Mouse (Mus musculus): ENCODE measurements around the gene Dgkg. TPM values are rescaled to one million over a fixed set of nuclear protein-coding genes. Genes with fewer than 3 reads are reported as not detected.

Gene Dgkg
- total RNA-seq, 1 experiment from 2014 or later, result 17.9 TPM

- ATAC-seq (replicated peaks in 1 of 2; ENCODE audit: insufficient read depth in 1 of 2, low FRiP score in 2 of 2, low TSS enrichment in 1 of 2, low read depth in 1 of 2, poor library complexity in 2 of 2, severe bottlenecking in 2 of 2), result no peak
Measured at GRCm38 (mm10) chr16:22655223-22655622, 1.8 kb downstream of the Dgkg start.

DNA sequence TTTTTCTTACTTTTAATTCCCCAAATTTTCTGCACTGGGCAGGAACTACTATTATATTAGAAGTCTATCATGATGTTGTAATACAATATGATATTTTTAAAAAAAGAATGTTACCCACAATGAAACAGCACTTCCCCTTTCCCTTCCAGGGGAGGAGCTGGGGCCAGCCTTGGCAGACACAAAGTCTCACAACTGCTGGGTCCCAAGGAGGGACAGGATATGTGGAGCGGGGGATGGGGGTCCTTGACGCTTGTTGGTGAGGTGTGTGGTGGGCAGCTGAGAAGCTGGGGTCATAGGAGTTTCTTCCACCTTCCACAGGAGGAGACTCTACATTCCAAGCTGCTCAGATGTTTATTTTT is 2.6 kb downstream of the Dgkg start:
- ATAC-seq (replicated peaks in 1 of 2; ENCODE audit: insufficient read depth in 1 of 2, low FRiP score in 2 of 2, low TSS enrichment in 1 of 2, low read depth in 1 of 2, poor library complexity in 2 of 2, severe bottlenecking in 2 of 2), result peak; percentile 67 to 78

GRCm38 (mm10) chr16:22653817-22654476 is 3.1 kb downstream of the Dgkg start:
- no peak for ATAC-seq (replicated peaks in 1 of 2; ENCODE audit: insufficient read depth in 1 of 2, low FRiP score in 2 of 2, low TSS enrichment in 1 of 2, low read depth in 1 of 2, poor library complexity in 2 of 2, severe bottlenecking in 2 of 2)

GRCm38 (mm10) chr16:22651244-22651643 is 5.8 kb downstream of the Dgkg start:
- ATAC-seq (replicated peaks in 1 of 2; ENCODE audit: insufficient read depth in 1 of 2, low FRiP score in 2 of 2, low TSS enrichment in 1 of 2, low read depth in 1 of 2, poor library complexity in 2 of 2, severe bottlenecking in 2 of 2), result peak; percentile 29 to 49; a peak in 2 of 4 replicates

- ATAC-seq (replicated peaks in 1 of 2; ENCODE audit: insufficient read depth in 1 of 2, low FRiP score in 2 of 2, low TSS enrichment in 1 of 2, low read depth in 1 of 2, poor library complexity in 2 of 2, severe bottlenecking in 2 of 2), result no peak
Measured at GRCm38 (mm10) chr16:22645256-22645655, 11.8 kb downstream of the Dgkg start.

- no peak for ATAC-seq (replicated peaks in 1 of 2; ENCODE audit: insufficient read depth in 1 of 2, low FRiP score in 2 of 2, low TSS enrichment in 1 of 2, low read depth in 1 of 2, poor library complexity in 2 of 2, severe bottlenecking in 2 of 2)
Measured at GRCm38 (mm10) chr16:22643460-22643859, 13.6 kb downstream of the Dgkg start.

DNA sequence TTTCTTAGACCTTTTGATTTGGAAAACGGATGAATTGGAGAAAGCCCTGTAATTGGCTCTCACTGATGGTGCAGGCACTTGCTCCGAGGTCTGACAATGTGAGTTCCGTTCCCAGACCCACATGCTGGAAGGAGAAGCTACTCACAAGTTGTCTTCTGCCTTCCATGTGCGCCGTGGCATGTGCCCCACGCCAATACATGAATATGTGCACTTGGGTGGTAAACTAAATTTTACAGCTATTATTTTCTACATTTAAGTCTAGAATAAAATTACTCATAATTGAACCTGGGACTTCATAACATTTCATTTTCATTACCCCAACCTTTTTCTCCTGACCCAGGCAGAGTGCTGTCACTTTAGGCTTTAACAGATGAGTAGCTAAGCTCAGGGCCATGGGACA is 14.1 kb downstream of the Dgkg start:
- ATAC-seq (replicated peaks in 1 of 2; ENCODE audit: insufficient read depth in 1 of 2, low FRiP score in 2 of 2, low TSS enrichment in 1 of 2, low read depth in 1 of 2, poor library complexity in 2 of 2, severe bottlenecking in 2 of 2), result no peak

DNA sequence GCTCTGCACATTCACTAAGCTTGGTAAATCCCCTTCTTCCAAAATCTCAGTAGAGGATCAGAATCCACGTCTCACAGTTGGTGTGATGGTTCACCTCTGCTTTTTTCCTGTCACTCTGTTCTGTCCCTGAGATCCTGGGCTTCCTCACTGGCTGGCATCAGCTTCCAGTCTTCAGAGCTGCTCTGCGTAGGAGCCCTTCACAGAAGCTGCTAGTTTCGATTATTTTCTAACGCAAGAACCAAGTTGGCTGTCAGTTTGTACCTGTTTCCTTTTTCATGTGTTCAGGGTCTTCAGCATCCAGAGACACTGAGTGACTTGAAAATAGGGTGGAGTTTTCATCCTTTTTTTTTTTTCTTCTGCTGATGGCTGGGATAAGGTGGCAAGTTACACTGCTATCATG is 15.0 kb downstream of the Dgkg start:
- no peak for ATAC-seq (replicated peaks in 1 of 2; ENCODE audit: insufficient read depth in 1 of 2, low FRiP score in 2 of 2, low TSS enrichment in 1 of 2, low read depth in 1 of 2, poor library complexity in 2 of 2, severe bottlenecking in 2 of 2)

DNA sequence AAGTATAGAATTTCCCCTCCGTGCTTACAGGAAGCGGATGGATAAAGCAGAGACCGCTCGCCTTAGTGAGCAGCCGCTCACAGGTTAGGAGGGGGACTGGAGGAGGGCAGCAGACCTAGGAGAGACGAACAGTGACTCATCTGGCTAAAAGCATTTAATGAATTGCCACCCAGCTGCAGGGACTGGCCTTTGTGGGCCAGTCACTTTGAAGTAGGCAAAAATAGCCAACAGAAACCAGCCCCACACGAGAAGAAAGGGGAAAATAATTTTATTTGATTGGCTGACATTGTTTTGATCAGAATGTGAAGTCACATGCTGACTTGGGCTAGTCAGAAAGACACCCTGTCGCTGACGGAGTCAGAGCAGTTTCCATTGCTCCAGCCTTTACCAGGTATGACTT is 15.4 kb downstream of the Dgkg start:
- no peak for ATAC-seq (replicated peaks in 1 of 2; ENCODE audit: insufficient read depth in 1 of 2, low FRiP score in 2 of 2, low TSS enrichment in 1 of 2, low read depth in 1 of 2, poor library complexity in 2 of 2, severe bottlenecking in 2 of 2)

DNA sequence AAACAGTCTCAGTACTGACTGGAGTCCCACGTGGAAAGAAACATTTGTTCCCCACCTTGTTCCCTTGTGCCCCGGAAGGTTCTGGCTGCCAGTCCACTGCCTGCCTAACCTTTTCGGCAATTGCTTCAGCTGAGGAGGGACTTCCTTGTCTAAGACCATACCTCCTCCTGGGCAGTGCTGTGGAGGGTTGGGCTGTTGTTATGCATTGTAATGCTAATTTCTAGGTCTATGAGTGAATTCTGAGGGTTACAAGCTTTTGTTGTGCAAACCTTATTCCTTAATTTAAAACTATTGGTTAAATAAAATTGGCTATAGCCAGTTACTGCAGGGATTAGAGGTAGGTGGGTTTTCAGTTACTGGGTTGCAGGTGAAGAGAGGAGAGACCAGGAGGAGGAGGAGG is 19.7 kb downstream of the Dgkg start:
- no peak for ATAC-seq (replicated peaks in 1 of 2; ENCODE audit: insufficient read depth in 1 of 2, low FRiP score in 2 of 2, low TSS enrichment in 1 of 2, low read depth in 1 of 2, poor library complexity in 2 of 2, severe bottlenecking in 2 of 2)

- ATAC-seq (replicated peaks in 1 of 2; ENCODE audit: insufficient read depth in 1 of 2, low FRiP score in 2 of 2, low TSS enrichment in 1 of 2, low read depth in 1 of 2, poor library complexity in 2 of 2, severe bottlenecking in 2 of 2), result no peak
Measured at GRCm38 (mm10) chr16:22635706-22636105, 21.3 kb downstream of the Dgkg start.

DNA sequence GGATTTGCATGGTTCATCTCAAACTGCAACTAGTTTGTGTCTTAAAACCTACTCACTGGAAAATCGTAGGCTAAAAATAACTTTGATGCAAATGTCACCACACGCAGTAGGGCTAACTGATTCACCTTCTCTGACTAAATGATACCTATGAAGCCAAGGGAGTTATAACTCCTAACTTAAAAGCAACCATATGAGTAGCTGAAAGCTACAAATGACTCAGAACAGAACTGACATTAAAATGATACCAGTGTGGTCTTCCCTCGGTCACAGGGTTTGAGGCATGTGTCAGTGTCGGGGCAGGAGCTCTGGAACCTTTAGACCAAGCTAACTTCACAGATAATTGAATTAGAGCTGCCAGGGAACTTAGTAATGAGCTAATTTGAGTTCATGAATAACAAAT is 24.0 kb downstream of the Dgkg start:
- no peak for ATAC-seq (replicated peaks in 1 of 2; ENCODE audit: insufficient read depth in 1 of 2, low FRiP score in 2 of 2, low TSS enrichment in 1 of 2, low read depth in 1 of 2, poor library complexity in 2 of 2, severe bottlenecking in 2 of 2)

- ATAC-seq (replicated peaks in 1 of 2; ENCODE audit: insufficient read depth in 1 of 2, low FRiP score in 2 of 2, low TSS enrichment in 1 of 2, low read depth in 1 of 2, poor library complexity in 2 of 2, severe bottlenecking in 2 of 2), result no peak
Measured at GRCm38 (mm10) chr16:22630351-22630750, 26.7 kb downstream of the Dgkg start.

- peak; percentile 77 to 90 for ATAC-seq (replicated peaks in 1 of 2; ENCODE audit: insufficient read depth in 1 of 2, low FRiP score in 2 of 2, low TSS enrichment in 1 of 2, low read depth in 1 of 2, poor library complexity in 2 of 2, severe bottlenecking in 2 of 2)
Measured at GRCm38 (mm10) chr16:22629900-22630299, 27.1 kb downstream of the Dgkg start.

DNA sequence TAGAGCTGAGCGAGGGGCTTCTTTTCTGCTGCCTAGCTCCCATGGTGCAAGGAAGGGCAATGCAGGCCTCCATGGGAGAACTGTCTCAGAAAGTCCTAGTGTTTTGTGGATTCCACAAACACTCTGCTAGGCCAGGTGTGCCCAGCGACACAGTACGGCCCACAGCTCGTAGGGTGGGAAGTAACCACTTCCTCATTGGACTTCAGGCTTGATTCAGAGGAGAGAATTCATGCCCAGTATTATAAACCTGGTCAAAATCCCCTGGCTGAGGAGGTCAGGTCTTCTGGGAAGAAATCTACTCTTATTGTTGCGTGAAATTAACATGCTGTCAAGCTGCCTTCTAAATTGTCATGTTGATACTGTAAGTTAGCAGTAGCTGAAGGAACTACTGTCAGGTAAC is 31.0 kb downstream of the Dgkg start:
- peak; percentile 35 to 65; a peak in 3 of 4 replicates for ATAC-seq (replicated peaks in 1 of 2; ENCODE audit: insufficient read depth in 1 of 2, low FRiP score in 2 of 2, low TSS enrichment in 1 of 2, low read depth in 1 of 2, poor library complexity in 2 of 2, severe bottlenecking in 2 of 2)

GRCm38 (mm10) chr16:22625412-22625811 is 31.6 kb downstream of the Dgkg start:
- ATAC-seq (replicated peaks in 1 of 2; ENCODE audit: insufficient read depth in 1 of 2, low FRiP score in 2 of 2, low TSS enrichment in 1 of 2, low read depth in 1 of 2, poor library complexity in 2 of 2, severe bottlenecking in 2 of 2), result no peak

- ATAC-seq (replicated peaks in 1 of 2; ENCODE audit: insufficient read depth in 1 of 2, low FRiP score in 2 of 2, low TSS enrichment in 1 of 2, low read depth in 1 of 2, poor library complexity in 2 of 2, severe bottlenecking in 2 of 2), result no peak
Measured at GRCm38 (mm10) chr16:22622286-22622685, 34.7 kb downstream of the Dgkg start.

DNA sequence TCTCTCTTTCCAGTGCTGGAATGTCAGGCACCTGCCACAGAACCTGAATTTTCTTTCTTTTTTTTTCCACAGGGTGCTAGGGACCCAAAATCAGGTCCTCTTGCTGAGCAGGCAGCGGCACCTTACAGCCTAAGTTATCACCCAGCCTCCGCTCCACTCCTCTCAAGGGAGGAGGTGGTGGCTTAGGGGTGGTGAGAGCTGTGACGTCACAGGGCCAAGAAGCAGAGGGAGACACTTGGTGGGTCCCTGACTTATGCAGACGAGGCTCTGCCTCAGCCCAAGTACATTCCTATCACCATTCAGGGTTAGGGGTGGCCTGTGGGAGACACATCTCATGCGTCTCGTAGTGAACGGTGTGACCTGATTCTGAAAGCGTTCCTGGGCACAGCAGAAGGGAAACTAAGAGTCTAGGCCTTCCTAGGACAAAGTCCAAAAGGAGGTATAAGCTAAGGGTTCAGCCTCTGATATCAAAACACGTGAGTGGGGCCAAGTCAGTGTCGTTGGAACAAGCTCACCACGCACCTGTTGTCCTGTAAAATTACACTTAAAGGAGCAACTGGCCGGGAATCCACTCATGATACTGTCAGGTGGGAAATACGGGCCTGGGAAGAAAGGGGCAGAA is 35.6 kb downstream of the Dgkg start:
- ATAC-seq (replicated peaks in 1 of 2; ENCODE audit: insufficient read depth in 1 of 2, low FRiP score in 2 of 2, low TSS enrichment in 1 of 2, low read depth in 1 of 2, poor library complexity in 2 of 2, severe bottlenecking in 2 of 2), result no peak

- ATAC-seq (replicated peaks in 1 of 2; ENCODE audit: insufficient read depth in 1 of 2, low FRiP score in 2 of 2, low TSS enrichment in 1 of 2, low read depth in 1 of 2, poor library complexity in 2 of 2, severe bottlenecking in 2 of 2), result peak; percentile 9 to 63; a peak in 2 of 4 replicates
Measured at GRCm38 (mm10) chr16:22618424-22619056, 38.5 kb downstream of the Dgkg start.

Data from hematopoietic stem cell, adult 5-6 weeks (primary cell).